Mouse (Mus musculus): ENCODE data around the gene Tmem185a. TPM values are rescaled to one million over a fixed set of nuclear protein-coding genes. Genes with fewer than 3 reads are reported as not detected.
"Not testable (repeated sequence)": the region's sequence is repeated elsewhere in the genome, so short reads cannot be mapped to it uniquely, and the experiment has no call there.

Gene Tmem185a
- 48.3 and 50.9 TPM in 2 replicates for polyA plus RNA-seq (2016; fragmentation: Nextera tagmentation; extraction: Ambion mirVana)

GRCm38 (mm10) chrX:70476792-70477776 lies at the start of gene Tmem185a:
Gene Tmem185a (minus strand): TSS chrX:70477180.
- peak; percentile 95 for ATAC-seq (ENCODE audit: low FRiP score)
- Histone ChIP-seq H3K27ac (peak within 1 kb of the TSS; percentile 80), H3K36me3 (no peaks in the 10 kb centered on the region), H3K4me3 (peak within 1 kb of the TSS; percentile 51), H3K4me2 (replicated peaks) (peak within 1 kb of the TSS; percentile 57), H3K9ac (peak within 1 kb of the TSS; percentile 69), H3K9me3 (replicated peaks) (no peaks in the 10 kb centered on the region), H3K27me3 (no peaks in the 10 kb centered on the region), H3K4me1 (peaks cover 5% of the 10 kb centered on the region)
- 27% methylated on average over 41 of the region's 42 CpGs for WGBS

GRCm38 (mm10) chrX:70514413-70514812 lies 37.4 kb upstream of the Tmem185a start:
- H3K36me3 ChIP-seq; H3K9ac ChIP-seq; H3K4me3 ChIP-seq; H3K9me3 ChIP-seq (replicated peaks); H3K4me1 ChIP-seq; H3K4me2 ChIP-seq (replicated peaks); H3K27me3 ChIP-seq; H3K27ac ChIP-seq; ATAC-seq (ENCODE audit: low FRiP score): not testable (repeated sequence)
- WGBS: 75% methylated on average over 3 of the region's 3 CpGs

GRCm38 (mm10) chrX:70487328-70487727 lies 10.3 kb upstream of the Tmem185a start:
- not testable (repeated sequence) for H3K27me3 ChIP-seq; H3K9ac ChIP-seq; H3K9me3 ChIP-seq (replicated peaks); ATAC-seq (ENCODE audit: low FRiP score); H3K27ac ChIP-seq; H3K36me3 ChIP-seq; H3K4me3 ChIP-seq; H3K4me1 ChIP-seq; H3K4me2 ChIP-seq (replicated peaks)
- WGBS: no CpG with 5 or more reads among the region's 1 CpGs

- Histone ChIP-seq H3K4me1 (no peaks in the 10 kb centered on the region), H3K9ac (no peak overlapping the region), H3K27ac (no peak overlapping the region), H3K4me3 (no peak overlapping the region), H3K9me3 (replicated peaks) (no peaks in the 10 kb centered on the region), H3K36me3 (no peaks in the 10 kb centered on the region), H3K4me2 (replicated peaks) (no peak overlapping the region), H3K27me3 (no peaks in the 10 kb centered on the region)
- 61% methylated on average over 2 of the region's 2 CpGs for WGBS
- ATAC-seq (ENCODE audit: low FRiP score): no peak
Measured at GRCm38 (mm10) chrX:70482154-70482553, 5.2 kb upstream of the Tmem185a start.

- no peaks in the 10 kb centered on the region for H3K36me3 ChIP-seq
- no peak overlapping the region for H3K27ac ChIP-seq
- H3K4me3 ChIP-seq: no peak overlapping the region
- H3K4me2 ChIP-seq (replicated peaks): no peak overlapping the region
- WGBS: 72% methylated on average over 5 of the region's 5 CpGs
- H3K27me3 ChIP-seq: no peaks in the 10 kb centered on the region
- no peak overlapping the region for H3K9ac ChIP-seq
- H3K9me3 ChIP-seq (replicated peaks): no peaks in the 10 kb centered on the region
- ATAC-seq (ENCODE audit: low FRiP score): no peak
- peaks cover 5% of the 10 kb centered on the region for H3K4me1 ChIP-seq
Measured at GRCm38 (mm10) chrX:70478701-70479100, 1.7 kb upstream of the Tmem185a start.

- ATAC-seq (ENCODE audit: low FRiP score): no peak
- no peaks in the 10 kb centered on the region for H3K27me3 ChIP-seq
- peaks cover 5% of the 10 kb centered on the region for H3K4me1 ChIP-seq
- no peaks in the 10 kb centered on the region for H3K9me3 ChIP-seq (replicated peaks)
- H3K4me3 ChIP-seq: 0 out of 2 replicates have a peak overlapping the region, but pooled peaks have one; percentile 51
- H3K9ac ChIP-seq: no peak overlapping the region
- peak overlapping the region; percentile 57 for H3K4me2 ChIP-seq (replicated peaks)
- no peak overlapping the region for H3K27ac ChIP-seq
- no peaks in the 10 kb centered on the region for H3K36me3 ChIP-seq
- WGBS: 77% methylated on average over 3 of the region's 3 CpGs
Measured at GRCm38 (mm10) chrX:70475215-70475765, 1.7 kb downstream of the Tmem185a start.

- ATAC-seq (ENCODE audit: low FRiP score): no peak
- no peaks in the 10 kb centered on the region for H3K9me3 ChIP-seq (replicated peaks)
- no peak overlapping the region for H3K9ac ChIP-seq
- no peaks in the 10 kb centered on the region for H3K27me3 ChIP-seq
- H3K4me3 ChIP-seq: no peak overlapping the region
- 69% methylated on average over 1 of the region's 1 CpGs for WGBS
- H3K36me3 ChIP-seq: 0 out of 2 replicates have a peak, but pooled peaks cover 5% of the 10 kb centered on the region
- H3K4me1 ChIP-seq: no peaks in the 10 kb centered on the region
- H3K4me2 ChIP-seq (replicated peaks): no peak overlapping the region
- no peak overlapping the region for H3K27ac ChIP-seq
Measured at GRCm38 (mm10) chrX:70466897-70467296, 10.1 kb downstream of the Tmem185a start.

- no peaks in the 10 kb centered on the region for H3K27me3 ChIP-seq
- no peak overlapping the region for H3K27ac ChIP-seq
- H3K4me3 ChIP-seq: no peak overlapping the region
- no peak overlapping the region for H3K4me2 ChIP-seq (replicated peaks)
- 0 out of 2 replicates have a peak, but pooled peaks cover 9% of the 10 kb centered on the region for H3K36me3 ChIP-seq
- WGBS: 93% methylated on average over 2 of the region's 2 CpGs
- no peaks in the 10 kb centered on the region for H3K9me3 ChIP-seq (replicated peaks)
- no peaks in the 10 kb centered on the region for H3K4me1 ChIP-seq
- no peak for ATAC-seq (ENCODE audit: low FRiP score)
- H3K9ac ChIP-seq: no peak overlapping the region
Measured at GRCm38 (mm10) chrX:70465489-70465888, 11.5 kb downstream of the Tmem185a start.

- Histone ChIP-seq H3K4me3 (no peak overlapping the region), H3K27ac (no peak overlapping the region), H3K4me1 (no peaks in the 10 kb centered on the region), H3K36me3 (0 out of 2 replicates have a peak, but pooled peaks cover 11% of the 10 kb centered on the region), H3K9me3 (replicated peaks) (no peaks in the 10 kb centered on the region), H3K27me3 (no peaks in the 10 kb centered on the region), H3K9ac (no peak overlapping the region), H3K4me2 (replicated peaks) (no peak overlapping the region)
- 86% methylated on average over 5 of the region's 5 CpGs for WGBS
- no peak for ATAC-seq (ENCODE audit: low FRiP score)
Measured at GRCm38 (mm10) chrX:70463621-70464020, 13.4 kb downstream of the Tmem185a start.

GRCm38 (mm10) chrX:70452359-70452758 lies 24.6 kb downstream of the Tmem185a start:
- H3K9ac ChIP-seq; H3K4me1 ChIP-seq; H3K27ac ChIP-seq; ATAC-seq (ENCODE audit: low FRiP score); H3K27me3 ChIP-seq; H3K36me3 ChIP-seq; H3K4me3 ChIP-seq; H3K4me2 ChIP-seq (replicated peaks); H3K9me3 ChIP-seq (replicated peaks): not testable (repeated sequence)
- no CpG with 5 or more reads among the region's 1 CpGs for WGBS

GRCm38 (mm10) chrX:70425473-70425872 lies 51.5 kb downstream of the Tmem185a start:
- H3K4me1 ChIP-seq; H3K27me3 ChIP-seq; H3K36me3 ChIP-seq; H3K27ac ChIP-seq; H3K4me3 ChIP-seq; H3K4me2 ChIP-seq (replicated peaks); H3K9me3 ChIP-seq (replicated peaks); ATAC-seq (ENCODE audit: low FRiP score); H3K9ac ChIP-seq: not testable (repeated sequence)
- 80% methylated on average over 3 of the region's 3 CpGs for WGBS

Measured in hindbrain, embryonic 12.5 days (tissue).